Mouse (Mus musculus) CD8-positive naive resting alpha-beta T cell, adult 2 months (primary cell): ENCODE results near the gene Il17c.

ENCODE experiments used
- DNase-seq, 2 experiments: peaks; one replicate each; pipeline ENCODE4 v3.0.0; 2022; ENCODE audit warnings: low read depth in 2 of 2, low spot score in 2 of 2

Gene Il17c

DNA sequence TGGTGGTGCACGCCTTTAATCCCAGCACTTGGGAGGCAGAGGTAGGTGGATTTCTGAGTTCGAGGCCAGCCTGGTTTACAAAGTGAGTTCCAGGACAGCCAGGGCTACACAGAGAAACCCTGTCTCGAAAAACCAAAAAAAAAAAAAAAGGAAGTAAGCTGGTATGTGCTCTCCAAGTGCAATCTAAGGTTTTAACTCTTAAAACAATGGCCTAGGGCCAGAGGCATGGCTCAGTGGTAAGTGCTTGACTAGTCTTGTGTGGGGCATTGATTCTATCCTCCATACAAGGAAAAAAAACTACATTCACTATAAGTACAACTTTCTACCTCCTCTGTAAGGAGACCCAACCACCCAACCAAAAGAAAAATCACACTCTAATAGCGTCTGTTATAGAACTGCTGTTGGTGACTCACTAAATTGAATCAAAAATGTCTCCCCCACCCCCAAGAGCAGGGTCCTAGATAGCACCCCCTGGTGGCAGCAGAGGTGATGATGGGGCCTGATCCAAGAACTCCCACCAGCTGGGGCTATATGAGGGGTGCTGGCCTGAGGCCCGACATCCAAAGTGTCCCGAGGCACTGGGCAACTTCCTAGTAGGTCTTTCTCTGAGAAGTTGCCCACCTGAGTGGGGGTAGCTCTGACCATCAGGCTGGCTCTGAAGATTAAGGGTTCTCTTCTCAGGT, 37.5 kb downstream of the Il17c start:
- DNase-seq: peak; percentile 51 to 74

DNA sequence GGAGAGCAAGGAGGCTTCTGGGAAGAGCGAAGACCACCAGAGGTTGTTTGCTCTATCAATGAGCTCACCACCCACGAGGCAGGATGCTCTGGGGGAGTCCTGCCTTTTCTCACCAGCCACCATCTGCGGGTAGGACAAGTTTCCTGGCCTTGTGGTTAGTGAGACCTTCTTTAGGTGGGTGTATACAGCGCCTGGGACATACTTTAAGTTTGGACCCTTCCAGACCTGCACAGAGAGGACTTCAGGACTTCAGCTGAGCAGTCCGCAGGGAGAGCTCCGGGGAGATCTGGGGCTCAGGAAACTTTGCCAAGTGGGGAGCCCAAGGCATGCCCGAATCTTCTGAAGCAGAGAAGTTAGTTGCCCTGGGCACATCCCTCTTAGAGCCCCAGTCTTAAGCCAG, 38.2 kb downstream of the Il17c start:
- DNase-seq: peak; percentile 42 to 46

DNA sequence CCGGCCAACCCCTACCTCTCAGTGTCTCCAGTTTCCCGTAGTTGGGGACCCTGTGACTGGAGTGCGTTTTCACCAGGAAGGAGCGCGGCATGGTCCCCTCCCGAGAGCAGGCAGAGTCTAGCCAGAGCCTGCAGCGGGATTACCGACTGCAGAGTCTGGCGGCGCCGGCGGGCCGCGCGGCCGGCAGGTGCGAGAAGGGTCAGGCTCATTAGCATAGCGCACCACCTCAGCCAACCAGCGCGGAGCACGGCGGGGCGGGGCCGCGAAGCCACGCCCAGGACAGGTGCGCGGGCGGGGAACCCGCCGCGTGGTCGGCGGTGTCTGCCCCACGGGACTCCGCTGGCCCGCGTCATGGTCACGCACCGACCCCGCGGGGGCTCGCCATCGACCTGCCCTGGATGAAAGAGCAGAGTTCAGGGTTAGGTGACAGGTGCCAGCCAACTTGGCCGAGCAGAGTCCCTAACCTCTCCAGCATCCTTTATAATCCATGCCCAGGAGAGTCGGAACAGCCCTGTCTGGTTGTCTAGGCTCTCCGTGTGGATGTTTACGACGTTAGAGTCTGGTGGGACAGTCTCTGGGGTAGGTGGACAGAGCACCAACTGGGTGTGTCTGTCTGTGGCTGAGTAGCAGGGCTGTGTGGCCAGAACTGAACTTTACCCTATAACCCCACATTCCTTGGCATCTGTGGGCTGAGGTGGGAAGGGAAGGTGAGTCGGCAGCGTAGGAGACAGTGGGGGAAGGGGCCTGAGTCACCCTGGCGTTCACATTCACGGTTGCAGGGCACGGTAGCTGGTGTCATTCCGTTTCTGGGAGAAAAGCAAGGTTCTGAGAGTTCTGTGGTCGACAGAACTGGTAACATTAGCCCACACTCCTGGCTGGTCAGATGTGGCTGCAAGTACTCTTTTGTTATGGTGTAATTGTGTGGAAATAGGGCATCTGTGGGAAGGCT, 39.0 kb downstream of the Il17c start, which contains the start of gene Snai3:
Gene Snai3 (minus strand): TSS at position 210 of the 949 bp plus-strand sequence.
- peak; percentile 37 to 50 for DNase-seq

DNA sequence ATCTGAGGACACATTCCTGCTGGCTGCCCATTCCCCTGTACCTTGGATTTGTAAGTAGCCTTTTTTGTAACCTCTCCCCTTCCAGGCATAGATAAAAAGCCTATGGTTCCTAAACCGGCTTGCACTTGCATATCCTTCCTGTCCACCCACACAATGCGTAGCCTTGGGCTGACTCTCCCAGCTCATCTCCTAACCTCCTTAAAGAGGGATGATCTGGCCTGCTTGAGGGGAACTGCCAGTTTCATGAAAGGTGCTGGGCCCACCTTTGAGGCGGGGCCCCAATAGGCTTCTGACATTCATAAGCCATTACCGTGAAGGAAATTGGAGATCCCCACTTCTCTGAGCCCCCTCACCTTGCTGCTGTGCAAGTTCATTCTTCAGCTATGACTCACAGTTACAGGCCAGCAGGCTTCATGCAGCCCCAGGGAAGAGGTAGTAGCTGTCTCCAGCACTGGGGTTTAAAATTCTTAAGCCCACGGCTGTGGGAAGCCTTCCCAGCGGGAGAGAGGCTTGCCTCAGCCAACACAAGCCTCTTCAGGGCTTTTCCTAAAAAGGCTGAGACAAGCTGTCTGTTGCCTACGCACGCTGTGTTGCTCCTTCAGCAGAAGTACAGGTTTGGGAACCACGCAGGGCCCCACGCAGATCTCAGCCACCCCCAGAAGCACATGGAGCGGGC, 39.8 kb downstream of the Il17c start:
- no peak for DNase-seq

DNA sequence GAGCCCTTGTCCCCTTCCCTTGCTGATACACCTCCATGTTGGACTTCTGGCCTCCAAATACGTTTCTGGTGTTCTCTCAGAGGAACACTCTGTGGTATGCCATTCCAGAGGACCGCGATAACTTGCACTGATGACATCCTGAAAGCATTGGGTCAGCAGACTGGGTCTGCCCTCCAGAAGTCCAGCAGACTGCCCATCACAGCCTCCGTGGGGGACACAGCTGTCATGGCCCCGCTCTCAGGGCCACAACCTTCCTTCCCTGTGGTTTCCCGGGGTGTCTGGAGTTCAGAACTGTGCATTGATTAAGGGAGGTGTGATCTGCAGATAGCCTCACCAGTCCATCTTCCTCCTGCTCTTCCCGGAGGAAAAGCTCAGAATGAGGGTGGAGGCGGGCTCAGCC, 40.7 kb downstream of the Il17c start:
- DNase-seq: no peak

DNA sequence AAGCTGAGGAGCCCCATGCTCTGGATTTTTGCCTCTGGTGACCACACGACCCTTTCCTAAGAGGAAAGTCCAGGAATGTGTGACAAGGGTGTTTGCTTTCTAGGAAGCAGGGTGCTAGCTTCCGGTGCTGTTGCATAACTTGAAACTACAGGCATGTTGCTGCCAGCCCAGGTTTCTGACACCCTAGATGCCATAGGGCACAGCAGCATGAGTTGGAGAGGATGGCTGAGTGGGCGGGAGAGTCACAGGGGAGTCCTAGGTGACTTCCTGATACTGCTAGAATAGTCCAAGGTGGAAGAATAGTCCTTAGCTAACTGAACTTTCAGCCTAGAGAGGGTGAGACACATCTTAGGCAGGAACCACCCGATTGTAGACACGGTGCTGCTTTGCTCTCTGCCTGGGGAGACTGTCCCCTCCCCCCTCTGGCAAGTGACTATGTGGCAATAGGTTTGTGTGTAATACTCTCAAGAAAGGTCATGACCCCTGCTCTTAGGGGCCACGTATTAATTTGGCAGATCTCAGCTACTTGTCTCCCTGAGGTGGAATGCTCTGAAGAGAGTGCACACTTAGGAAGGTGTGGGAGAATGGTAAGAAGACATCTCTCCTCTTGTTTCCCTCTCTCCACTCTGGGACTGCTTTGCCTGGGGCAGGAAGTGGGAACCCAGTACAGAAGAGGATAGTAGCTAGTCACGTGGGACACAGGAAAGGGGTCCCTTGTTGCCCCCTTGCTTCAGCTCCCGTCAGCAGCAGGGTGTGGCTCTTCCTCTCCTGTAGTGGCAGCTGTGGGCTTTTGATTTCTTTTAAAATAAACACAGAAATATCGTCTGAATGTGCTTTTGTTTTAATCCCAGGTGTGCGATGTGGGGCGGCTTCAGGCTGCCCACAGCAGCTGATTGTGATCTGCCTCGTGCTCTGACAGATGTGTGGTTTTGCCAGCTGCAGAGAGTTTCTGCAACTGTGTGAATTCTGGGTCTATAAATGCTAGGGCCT, 42.1 kb downstream of the Il17c start:
- DNase-seq: peak; percentile 66 to 68

DNA sequence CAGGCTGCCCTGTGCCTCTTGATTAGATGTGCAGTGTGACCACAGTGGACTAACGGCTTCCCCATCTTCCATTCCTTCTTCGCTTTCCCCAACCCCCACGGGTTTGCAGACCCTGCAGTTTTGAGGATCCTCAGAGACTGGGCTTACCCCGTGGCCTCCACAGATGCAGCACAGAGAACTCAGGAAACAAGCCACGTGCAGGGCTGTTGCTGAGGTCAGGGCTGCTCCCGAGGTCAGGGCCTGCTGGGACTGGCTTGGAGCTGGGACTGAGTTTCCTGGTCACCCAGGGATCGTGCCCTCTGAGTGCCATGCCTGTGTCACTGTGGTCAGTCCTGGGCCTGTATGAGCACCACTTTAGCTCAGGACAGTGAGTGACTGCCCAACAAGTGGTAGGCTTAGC, 43.2 kb downstream of the Il17c start:
- DNase-seq: no peak

DNA sequence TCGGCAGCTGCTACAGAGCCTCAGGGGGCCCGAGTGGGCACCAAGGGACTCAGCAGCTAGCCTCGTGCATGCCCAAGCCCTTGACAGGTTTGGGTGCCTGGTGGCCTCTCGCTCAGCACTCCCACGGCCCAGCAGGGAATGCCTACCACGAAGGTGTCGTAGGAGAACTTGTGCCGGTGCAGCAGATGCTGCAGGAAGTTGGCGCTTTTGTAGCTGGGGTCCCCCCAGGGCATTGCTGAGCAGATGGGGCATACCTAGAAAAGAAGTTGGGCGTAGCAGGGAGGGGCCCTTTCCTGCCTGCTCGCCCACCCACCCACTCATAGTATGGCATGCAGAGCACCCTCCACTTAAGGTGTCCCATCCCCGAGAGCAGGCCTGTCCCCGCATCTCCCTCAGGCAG, 46.0 kb downstream of the Il17c start:
- no peak for DNase-seq

DNA sequence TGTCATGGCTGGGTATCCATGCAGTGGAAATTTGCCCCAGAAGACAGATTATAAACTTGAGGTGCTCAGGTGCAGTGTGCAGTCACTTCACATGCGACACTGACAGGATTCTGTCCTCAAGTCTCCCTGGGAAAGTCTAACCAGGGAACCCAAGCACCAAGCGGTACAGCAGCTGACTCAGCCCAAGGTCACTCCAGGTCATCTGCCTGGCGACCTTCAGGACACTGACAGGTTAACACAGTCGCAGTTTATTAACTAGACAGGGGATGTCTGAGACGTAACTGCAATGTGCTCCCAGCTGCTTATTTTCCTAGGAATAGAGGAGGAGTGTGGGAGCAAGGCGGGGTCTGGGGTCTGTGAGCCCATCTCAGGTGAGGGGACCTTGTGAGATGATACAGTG, 47.6 kb downstream of the Il17c start:
- DNase-seq: no peak

DNA sequence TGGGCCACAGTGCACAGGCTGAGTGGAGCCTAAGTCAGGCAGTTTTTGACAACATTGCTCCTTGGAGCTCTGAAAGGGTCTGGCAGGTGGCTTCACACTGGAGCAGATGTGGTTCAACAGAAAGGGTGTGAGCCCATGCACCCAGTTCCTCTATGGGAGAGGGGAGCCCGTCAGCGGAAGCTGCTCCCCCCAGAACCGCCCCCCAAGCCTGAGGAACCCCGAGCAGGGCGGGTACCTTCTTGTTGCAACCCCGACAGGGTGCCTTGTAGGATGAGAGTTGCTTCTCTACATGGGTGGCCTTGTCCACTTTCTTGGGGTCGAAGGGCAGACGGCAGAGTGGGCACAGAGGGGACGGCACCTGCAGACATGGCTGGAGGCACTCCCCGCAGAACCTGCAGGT, 48.1 kb downstream of the Il17c start:
- peak; percentile 20 to 41 for DNase-seq

DNA sequence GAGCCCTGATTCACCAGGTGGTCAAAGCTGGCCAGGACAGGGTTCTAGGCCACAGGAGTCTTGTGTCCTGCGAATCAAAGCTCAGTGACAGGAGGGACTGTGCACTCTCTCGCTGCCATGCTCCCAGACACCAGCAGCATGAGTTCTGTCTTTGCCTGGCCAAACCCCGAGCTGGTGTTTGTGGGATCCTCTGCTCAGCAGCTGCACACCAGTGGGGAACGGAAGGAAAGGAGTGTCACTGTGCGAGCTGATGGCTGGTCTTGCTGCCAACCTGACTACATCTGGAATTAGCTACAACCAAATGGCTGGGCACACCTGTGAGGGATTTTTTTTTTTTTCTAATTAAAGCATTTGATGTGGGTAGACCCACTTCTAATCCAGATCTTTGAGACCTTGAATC, 48.9 kb downstream of the Il17c start:
- DNase-seq: peak in 1 of 2 experiments; percentile 15
